Mouse (Mus musculus) C2C12 (cell line): ENCODE data around the gene Mindy1. TPM values are rescaled to one million over a fixed set of nuclear protein-coding genes. Genes with fewer than 3 reads are reported as not detected.
"Not testable (repeated sequence)": the region's sequence is repeated elsewhere in the genome, so short reads cannot be mapped to it uniquely, and the experiment has no call there.

ENCODE experiments used
- H3K27me3 ChIP-seq: one replicate; pipeline ENCODE4 v1.6.1; 2011; ENCODE audit not compliant: control insufficient read depth, insufficient read depth, insufficient read length
- H3K36me3 ChIP-seq: one replicate; pipeline ENCODE4 v1.6.1; 2011; ENCODE audit not compliant: control insufficient read depth, insufficient read depth
- H3K4me3 ChIP-seq: one replicate; pipeline ENCODE4 v1.5.1; 2011; ENCODE audit warnings: mild to moderate bottlenecking, control low read depth; ENCODE audit not compliant: poor library complexity, insufficient read depth, severe bottlenecking
- H3K79me2 ChIP-seq: one replicate; pipeline ENCODE4 v1.6.1; 2011; ENCODE audit not compliant: control insufficient read depth, insufficient read depth
- H3K79me3 ChIP-seq: one replicate; pipeline ENCODE4 v1.6.1; 2011; ENCODE audit warnings: low read depth, control low read depth
- H3ac ChIP-seq: one replicate; pipeline ENCODE3; 2011; ENCODE audit warnings: low read depth; ENCODE audit not compliant: control insufficient read depth, insufficient read length
- CEBPB ChIP-seq: IDR thresholded peaks from one replicate; pipeline ENCODE4 v1.6.1; 2011; ENCODE audit warnings: low read depth, mild to moderate bottlenecking, control low read depth, moderate library complexity
- MAX ChIP-seq: IDR thresholded peaks from one replicate; pipeline ENCODE4 v1.6.1; 2011; ENCODE audit warnings: mild to moderate bottlenecking, control low read depth
- USF1 ChIP-seq: IDR thresholded peaks from one replicate; pipeline ENCODE4 v1.6.1; 2011; ENCODE audit warnings: low read depth, mild to moderate bottlenecking, control low read depth, moderate library complexity
- polyA plus RNA-seq: library from polyadenylated mRNA; unstranded; fragments of >200 nt; fragmentation: generic; extraction: Trizol; gene quantifications from one replicate; pipeline ENCODE4 v1.2.1, GENCODE M21; 2012; ENCODE audit warnings: missing spikeins

Gene Mindy1
- polyA plus RNA-seq, 1 experiment: 43.6 TPM

- no peaks in the 10 kb centered on the region for H3K79me3 ChIP-seq
- H3ac ChIP-seq: no peak overlapping the region
- no peaks in the 10 kb centered on the region for H3K27me3 ChIP-seq
- no peak overlapping the region for H3K4me3 ChIP-seq
- no peak for TF ChIP-seq MAX
- TF ChIP-seq CEBPB: no peak
- no peak for TF ChIP-seq USF1
- H3K79me2 ChIP-seq: no peaks in the 10 kb centered on the region
- peaks cover 84% of the 10 kb centered on the region for H3K36me3 ChIP-seq
Measured at GRCm38 (mm10) chr3:95338251-95338650, 57.1 kb downstream of the Mindy1 start.

DNA sequence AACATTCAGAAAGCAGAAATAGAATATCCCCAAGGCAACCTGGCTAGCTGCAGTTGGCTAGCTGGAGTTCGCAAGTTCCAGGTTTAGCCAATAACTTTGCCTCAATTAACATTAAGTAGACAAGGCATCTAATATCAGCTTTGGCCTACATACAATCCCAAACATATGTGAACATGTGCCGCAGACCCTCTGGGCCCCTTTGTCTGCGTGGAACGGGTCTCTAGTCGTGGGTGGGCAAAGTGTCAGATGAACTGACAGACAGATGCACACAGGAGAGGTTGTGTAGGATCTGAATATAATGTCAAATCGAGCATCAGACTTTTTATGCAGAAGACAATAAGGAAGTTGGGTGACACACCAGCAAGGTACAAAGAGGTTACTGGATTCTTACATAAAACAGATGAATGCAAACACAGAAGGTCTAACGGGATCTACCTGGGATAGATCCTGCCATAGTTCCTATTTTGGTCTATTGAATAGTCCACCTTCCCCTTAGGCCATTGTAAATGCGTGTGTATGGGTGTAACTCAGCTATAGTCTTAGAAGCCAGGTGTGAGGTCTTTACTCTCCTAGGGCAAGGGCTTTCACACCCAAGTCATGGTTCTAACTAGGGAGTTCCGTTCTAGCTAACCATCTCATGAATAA, 62.3 kb downstream of the Mindy1 start:
- H3K79me3 ChIP-seq, H3K4me3 ChIP-seq, H3K79me2 ChIP-seq, H3ac ChIP-seq, H3K27me3 ChIP-seq: not testable (repeated sequence)
- H3K36me3 ChIP-seq: peaks cover 87% of the 10 kb centered on the region

Other genes with a start within 250 kb of the Mindy1 start
- 264 TPM for gene Psmd4, start 238.7 kb upstream of the Mindy1 start, polyA plus RNA-seq
- 21.2 TPM for gene Pip5k1a, start 174.4 kb upstream of the Mindy1 start, polyA plus RNA-seq
- gene Vps72, start 170.3 kb upstream of the Mindy1 start, polyA plus RNA-seq: 83.4 TPM
- gene Tmod4, start 156.9 kb upstream of the Mindy1 start, polyA plus RNA-seq: 0.23 TPM
- gene Scnm1, start 147.3 kb upstream of the Mindy1 start, polyA plus RNA-seq: 22.2 TPM
- gene Lysmd1, start 147.3 kb upstream of the Mindy1 start, polyA plus RNA-seq: 3.4 TPM
- 0.21 TPM for gene Tnfaip8l2, start 139.0 kb upstream of the Mindy1 start, polyA plus RNA-seq
- 5.4 TPM for gene Sema6c, start 120.9 kb upstream of the Mindy1 start, polyA plus RNA-seq
- 5.7 TPM for gene Gabpb2, start 63.4 kb upstream of the Mindy1 start, polyA plus RNA-seq
- gene Cdc42se1, start 52.6 kb upstream of the Mindy1 start, polyA plus RNA-seq: 80.9 TPM
- 19.6 TPM for gene Mllt11, start 49.2 kb upstream of the Mindy1 start, polyA plus RNA-seq
- 0.11 TPM for gene Gm128, start 39.7 kb upstream of the Mindy1 start, polyA plus RNA-seq
- gene Bnipl, start 30.2 kb upstream of the Mindy1 start, polyA plus RNA-seq: 0.34 TPM
- gene Prune1, start 731 bp downstream of the Mindy1 start, polyA plus RNA-seq: 16.1 TPM
- gene Anxa9, start 25.8 kb downstream of the Mindy1 start, polyA plus RNA-seq: 1.6 TPM
- 146 TPM for gene Cers2, start 33.4 kb downstream of the Mindy1 start, polyA plus RNA-seq
- gene Setdb1, start 75.9 kb downstream of the Mindy1 start, polyA plus RNA-seq: 15.6 TPM
- gene 4930558C23Rik, start 121.5 kb downstream of the Mindy1 start, polyA plus RNA-seq: not detected
- 13.6 TPM for gene Arnt, start 153.0 kb downstream of the Mindy1 start, polyA plus RNA-seq
- gene Ctsk, start 217.9 kb downstream of the Mindy1 start, polyA plus RNA-seq: 0.07 TPM
- gene Ctss, start 245.4 kb downstream of the Mindy1 start, polyA plus RNA-seq: not detected